Mouse (Mus musculus): Measurements from ENCODE around the gene Lrp6. TPM values are rescaled to one million over a fixed set of nuclear protein-coding genes. Genes with fewer than 3 reads are reported as not detected.

Lrp6 gene
- total RNA-seq (2014; rRNA removed; ENCODE audit: low replicate concordance) (26.6 and 27.1 TPM in 2 replicates), polyA plus RNA-seq (2015; fragmentation: Nextera tagmentation; extraction: Ambion mirVana) (15.8 and 15.9 TPM in 2 replicates)

GRCm38 (mm10) chr6:134566818-134567485 lies at the start of gene Lrp6:
Gene Lrp6 (minus strand): TSS chr6:134566965.
- Histone ChIP-seq H3K4me3 (ENCODE audit: low read depth, low read length) (peak within 1 kb of the TSS; percentile 94), H3K27ac (ENCODE audit: low read depth) (peak within 1 kb of the TSS; percentile 99), H3K4me2 (ENCODE audit: low read depth, low read length) (peak within 1 kb of the TSS; percentile 79), H3K36me3 (replicated peaks; ENCODE audit: control insufficient read depth, insufficient read depth, low read length) (no peaks in the 10 kb centered on the region), H3K27me3 (ENCODE audit: control insufficient read depth, insufficient read depth, low read length) (no peaks in the 10 kb centered on the region), H3K9me3 (replicated peaks; ENCODE audit: control insufficient read depth, low read length) (no peaks in the 10 kb centered on the region), H3K9ac (replicated peaks; ENCODE audit: low read depth, low read length) (peak within 1 kb of the TSS; percentile 98), H3K4me1 (ENCODE audit: control insufficient read depth, insufficient read depth) (peaks cover 10% of the 10 kb centered on the region; the same call in 1 of the 2 replicates)
- WGBS, result under 1% methylated on average over 57 of the region's 99 CpGs
- ATAC-seq (ENCODE audit: insufficient read depth, low read depth), result peak; percentile 94
- TF ChIP-seq EP300 (IDR thresholded peaks at IDR 0.05; ENCODE audit: low read depth) (no peak), CTCF (IDR thresholded peaks at IDR 0.05; ENCODE audit: low read depth) (no peak)
- DNase-seq (ENCODE audit: low spot score), result peak; percentile 81

- Histone ChIP-seq H3K9me3 (replicated peaks; ENCODE audit: control insufficient read depth, low read length) (no peaks in the 10 kb centered on the region), H3K27ac (ENCODE audit: low read depth) (peak overlapping the region; percentile 35), H3K9ac (replicated peaks; ENCODE audit: low read depth, low read length) (no peak overlapping the region), H3K27me3 (ENCODE audit: control insufficient read depth, insufficient read depth, low read length) (no peaks in the 10 kb centered on the region), H3K4me2 (ENCODE audit: low read depth, low read length) (peak overlapping the region; percentile 60), H3K4me3 (ENCODE audit: low read depth, low read length) (peak overlapping the region; percentile 28), H3K4me1 (ENCODE audit: control insufficient read depth, insufficient read depth) (peaks cover 17% of the 10 kb centered on the region), H3K36me3 (replicated peaks; ENCODE audit: control insufficient read depth, insufficient read depth, low read length) (no peaks in the 10 kb centered on the region)
- ATAC-seq (ENCODE audit: insufficient read depth, low read depth), result peak; percentile 86
- TF ChIP-seq EP300 (IDR thresholded peaks at IDR 0.05; ENCODE audit: low read depth) (no peak), CTCF (IDR thresholded peaks at IDR 0.05; ENCODE audit: low read depth) (peak; percentile 99)
- WGBS, result 6% methylated on average over 16 of the region's 16 CpGs
- peak; percentile 90 for DNase-seq (ENCODE audit: low spot score)
These were observed 48.2 kb upstream of the Lrp6 start for GRCm38 (mm10) chr6:134614723-134615648.

- Histone ChIP-seq H3K4me2 (ENCODE audit: low read depth, low read length) (peak overlapping the region; percentile 60), H3K9ac (replicated peaks; ENCODE audit: low read depth, low read length) (no peak overlapping the region), H3K27ac (ENCODE audit: low read depth) (peak overlapping the region; percentile 35), H3K27me3 (ENCODE audit: control insufficient read depth, insufficient read depth, low read length) (no peaks in the 10 kb centered on the region), H3K4me3 (ENCODE audit: low read depth, low read length) (peak overlapping the region; percentile 28), H3K4me1 (ENCODE audit: control insufficient read depth, insufficient read depth) (peaks cover 17% of the 10 kb centered on the region), H3K36me3 (replicated peaks; ENCODE audit: control insufficient read depth, insufficient read depth, low read length) (peaks cover 4% of the 10 kb centered on the region; the same call in 1 of the 2 replicates), H3K9me3 (replicated peaks; ENCODE audit: control insufficient read depth, low read length) (no peaks in the 10 kb centered on the region)
- TF ChIP-seq EP300 (IDR thresholded peaks at IDR 0.05; ENCODE audit: low read depth), result no peak
- no peak for DNase-seq (ENCODE audit: low spot score)
- WGBS, result 21% methylated on average over 4 of the region's 4 CpGs
- ATAC-seq (ENCODE audit: insufficient read depth, low read depth), result 0 out of 2 replicates have a peak, but pooled peaks have one; percentile 21
These were observed 47.6 kb upstream of the Lrp6 start for GRCm38 (mm10) chr6:134614322-134614721.

- no peak overlapping the region for H3K27ac ChIP-seq (ENCODE audit: low read depth)
- H3K9ac ChIP-seq (replicated peaks; ENCODE audit: low read depth, low read length), result no peak overlapping the region
- H3K36me3 ChIP-seq (replicated peaks; ENCODE audit: control insufficient read depth, insufficient read depth, low read length), result peaks cover 4% of the 10 kb centered on the region; the same call in 1 of the 2 replicates
- H3K4me3 ChIP-seq (ENCODE audit: low read depth, low read length), result no peak overlapping the region
- peaks cover 17% of the 10 kb centered on the region for H3K4me1 ChIP-seq (ENCODE audit: control insufficient read depth, insufficient read depth)
- no peak for TF ChIP-seq EP300 (IDR thresholded peaks at IDR 0.05; ENCODE audit: low read depth)
- no peak for DNase-seq (ENCODE audit: low spot score)
- no peaks in the 10 kb centered on the region for H3K9me3 ChIP-seq (replicated peaks; ENCODE audit: control insufficient read depth, low read length)
- no peak for ATAC-seq (ENCODE audit: insufficient read depth, low read depth)
- 64% methylated on average over 13 of the region's 13 CpGs for WGBS
- no peak overlapping the region for H3K4me2 ChIP-seq (ENCODE audit: low read depth, low read length)
- H3K27me3 ChIP-seq (ENCODE audit: control insufficient read depth, insufficient read depth, low read length), result no peaks in the 10 kb centered on the region
These were observed 45.1 kb upstream of the Lrp6 start for GRCm38 (mm10) chr6:134611896-134612295.

- no peak overlapping the region for H3K4me3 ChIP-seq (ENCODE audit: low read depth, low read length)
- DNase-seq (ENCODE audit: low spot score) (no peak), ATAC-seq (ENCODE audit: insufficient read depth, low read depth) (no peak)
- H3K4me2 ChIP-seq (ENCODE audit: low read depth, low read length), result no peak overlapping the region
- H3K27me3 ChIP-seq (ENCODE audit: control insufficient read depth, insufficient read depth, low read length), result no peaks in the 10 kb centered on the region
- H3K36me3 ChIP-seq (replicated peaks; ENCODE audit: control insufficient read depth, insufficient read depth, low read length), result peaks cover 4% of the 10 kb centered on the region; the same call in 1 of the 2 replicates
- H3K9ac ChIP-seq (replicated peaks; ENCODE audit: low read depth, low read length), result no peak overlapping the region
- 86% methylated on average over 9 of the region's 9 CpGs for WGBS
- H3K4me1 ChIP-seq (ENCODE audit: control insufficient read depth, insufficient read depth), result peaks cover 17% of the 10 kb centered on the region
- no peak overlapping the region for H3K27ac ChIP-seq (ENCODE audit: low read depth)
- H3K9me3 ChIP-seq (replicated peaks; ENCODE audit: control insufficient read depth, low read length), result no peaks in the 10 kb centered on the region
- TF ChIP-seq CTCF (IDR thresholded peaks at IDR 0.05; ENCODE audit: low read depth), result no peak
- TF ChIP-seq EP300 (IDR thresholded peaks at IDR 0.05; ENCODE audit: low read depth), result no peak
These were observed 43.6 kb upstream of the Lrp6 start for GRCm38 (mm10) chr6:134610380-134610779.

Data from heart, postnatal 0 days (tissue).